Mouse (Mus musculus) layer of hippocampus, postnatal 10 days (tissue): Measurements from ENCODE around the gene Zfand4. TPM values are rescaled to one million over a fixed set of nuclear protein-coding genes. Genes with fewer than 3 reads are reported as not detected.
A peak's percentile ranks its signal among the peaks of the same experiment; 100 is the strongest.
"Not testable (repeated sequence)": the region's sequence is repeated elsewhere in the genome, so short reads cannot be mapped to it uniquely, and the experiment has no call there.

Source experiments
- DNase-seq, 2 experiments: peaks; one replicate each; pipeline ENCODE4 v3.0.0; 2021; ENCODE audit warnings: low spot score in 2 of 2
- long read RNA-seq: library from polyadenylated mRNA; stranded (forward); transcript quantifications from one replicate; pipeline ENCODE4 v2.0.0, GENCODE M21; 2023
- total RNA-seq, 2 experiments: library from RNA; stranded (reverse); gene quantifications; 2 replicates each; pipeline ENCODE4 v1.2.3; 2021

Gene Zfand4
- 1 to 10 TPM; 7.2 to 8.8 TPM for total RNA-seq
- long read RNA-seq, partial matches to known transcripts, result 4 of 5 reads
- long read RNA-seq, other reads (novel, unspliced or antisense), result 0 of 5 reads

GRCm38 (mm10) chr6:116264018-116264651 lies at the start of gene Zfand4:
Gene Zfand4 (plus strand): TSS chr6:116264222.
- DNase-seq, result peak; percentile 93 to 95

GRCm38 (mm10) chr6:116227767-116228166 lies 36.3 kb upstream of the Zfand4 start:
- DNase-seq, result no peak

GRCm38 (mm10) chr6:116228785-116229525 lies 35.1 kb upstream of the Zfand4 start:
- DNase-seq, result peak; percentile 81 to 84

GRCm38 (mm10) chr6:116234821-116235220 lies 29.2 kb upstream of the Zfand4 start:
- DNase-seq, result not testable (repeated sequence)

- no peak for DNase-seq
Observed at GRCm38 (mm10) chr6:116235336-116235735, 28.7 kb upstream of the Zfand4 start.

GRCm38 (mm10) chr6:116238083-116238482 lies 25.9 kb upstream of the Zfand4 start:
- DNase-seq, result no peak

GRCm38 (mm10) chr6:116240371-116240770 lies 23.7 kb upstream of the Zfand4 start:
- DNase-seq, result no peak

- DNase-seq, result no peak
Observed at GRCm38 (mm10) chr6:116259649-116260048, 4.4 kb upstream of the Zfand4 start.

GRCm38 (mm10) chr6:116260481-116260880 lies 3.5 kb upstream of the Zfand4 start:
- no peak for DNase-seq

- no peak for DNase-seq
Observed at GRCm38 (mm10) chr6:116262824-116263223, 1.2 kb upstream of the Zfand4 start.

- no peak for DNase-seq
Observed at GRCm38 (mm10) chr6:116264836-116265235, 814 bp downstream of the Zfand4 start.

- DNase-seq, result no peak
Observed at GRCm38 (mm10) chr6:116265603-116266002, 1.6 kb downstream of the Zfand4 start.

- peak; percentile 22 to 24 for DNase-seq
Observed at GRCm38 (mm10) chr6:116266273-116267109, 2.5 kb downstream of the Zfand4 start.

GRCm38 (mm10) chr6:116267110-116267423 lies 3.0 kb downstream of the Zfand4 start:
- DNase-seq, result no peak

- no peak for DNase-seq
Observed at GRCm38 (mm10) chr6:116275695-116276094, 11.7 kb downstream of the Zfand4 start.

- no peak for DNase-seq
Observed at GRCm38 (mm10) chr6:116278679-116279317, 14.8 kb downstream of the Zfand4 start.

- no peak for DNase-seq
Observed at GRCm38 (mm10) chr6:116281014-116281413, 17.0 kb downstream of the Zfand4 start.

GRCm38 (mm10) chr6:116282546-116282945 lies 18.5 kb downstream of the Zfand4 start:
- no peak for DNase-seq

- DNase-seq, result no peak
Observed at GRCm38 (mm10) chr6:116283280-116283679, 19.3 kb downstream of the Zfand4 start.

- no peak for DNase-seq
Observed at GRCm38 (mm10) chr6:116286321-116286720, 22.3 kb downstream of the Zfand4 start.

GRCm38 (mm10) chr6:116286870-116287575 lies 23.0 kb downstream of the Zfand4 start:
- no peak for DNase-seq
